In the genomic region with DNA sequence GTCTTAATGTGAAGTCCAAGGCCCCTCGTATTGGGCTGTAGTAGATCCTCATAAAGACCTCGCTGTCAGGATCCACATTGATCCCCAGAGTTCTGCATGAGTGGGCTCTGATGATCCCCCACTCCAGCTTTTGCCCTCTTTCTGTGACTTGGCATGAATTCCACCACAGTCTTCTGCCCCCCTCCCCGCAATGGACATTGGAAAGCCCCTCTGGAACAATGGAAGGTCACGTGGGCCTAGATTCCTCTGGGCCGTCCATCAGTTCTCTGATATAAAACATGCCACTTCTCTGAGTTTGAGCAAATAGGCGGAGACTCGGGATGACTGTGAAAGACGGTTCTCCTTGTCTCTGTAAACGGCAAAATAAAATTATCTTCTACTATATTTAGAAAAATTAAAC, we compare ENCODE assay signal across 12 mouse cellular contexts.
"Had no signal": no experiment of that assay in that cellular context is flagged by ENCODE, and none has a peak within 500 bp of the region (broad histone marks: within the 10 kb centered on the region; RNA-seq: fewer than 3 reads in every experiment).

No protein-coding gene starts in this region.

- H3K9ac ChIP-seq: limb, embryonic 15.5 days; liver, embryonic 12.5 days; midbrain, embryonic 13.5 days had no signal

- H3K36me3 ChIP-seq: limb, embryonic 15.5 days; liver, embryonic 12.5 days; midbrain, embryonic 13.5 days had no signal

- H3K9me3 ChIP-seq: limb, embryonic 15.5 days; liver, embryonic 12.5 days; midbrain, embryonic 13.5 days had no signal

- H3K27me3 ChIP-seq: limb, embryonic 15.5 days; liver, embryonic 12.5 days; midbrain, embryonic 13.5 days had no signal

- H3K4me2 ChIP-seq: limb, embryonic 15.5 days; midbrain, embryonic 13.5 days had no signal

- H3K4me3 ChIP-seq: limb, embryonic 15.5 days; liver, embryonic 12.5 days; midbrain, embryonic 13.5 days; myocyte had no signal

- ATAC-seq: liver, embryonic 12.5 days had no signal

- DNase-seq: kidney, postnatal 36 days; layer of hippocampus, adult 9-11 months; layer of hippocampus, postnatal 36 days; right cerebral cortex, adult 18-20 months; right cerebral cortex, postnatal 25 days; thymus, adult 18-20 months; thymus, postnatal 14 days had no signal

- H3K27ac ChIP-seq: kidney, postnatal 0 days; limb, embryonic 15.5 days; liver, embryonic 12.5 days; midbrain, embryonic 13.5 days had no signal
